Mouse (Mus musculus) forebrain, embryonic 10.5 days (tissue): ENCODE measurements at regions not wholly inside any gene's neighbourhood (a gene's known extent, or its start where the extent isn't known, plus 50 kb on each side); places are given as distances from the start of the nearest gene placed in this dataset.

Source experiments
- DNase-seq: peaks from one replicate; pipeline ENCODE4 v3.0.0-alpha.2; 2017; ENCODE audit warnings: low spot score; ENCODE audit errors: extremely low spot score
- H3K27ac ChIP-seq: fragments of 300-500 bp; sonication (generic); 2 replicates; pipeline ENCODE4 v1.5.1; 2016; ENCODE audit warnings: mild to moderate bottlenecking
- H3K27me3 ChIP-seq: fragments of 300-500 bp; sonication (generic); 2 replicates; pipeline ENCODE4 v1.6.1; 2016; ENCODE audit warnings: mild to moderate bottlenecking; ENCODE audit not compliant: poor library complexity, severe bottlenecking
- H3K36me3 ChIP-seq: fragments of 300-500 bp; sonication (generic); replicated peaks from 2 replicates; pipeline ENCODE4 v1.6.1; 2016; ENCODE audit warnings: mild to moderate bottlenecking, moderate library complexity
- H3K4me1 ChIP-seq: fragments of 300-500 bp; sonication (generic); 2 replicates; pipeline ENCODE4 v1.6.1; 2016
- H3K4me3 ChIP-seq: fragments of 300-500 bp; sonication (generic); 2 replicates; pipeline ENCODE4 v1.5.1; 2016; ENCODE audit warnings: mild to moderate bottlenecking, moderate library complexity
- H3K9me3 ChIP-seq: fragments of 300-500 bp; sonication (generic); 2 replicates; pipeline ENCODE4 v1.6.1; 2016; ENCODE audit warnings: mild to moderate bottlenecking, moderate library complexity
- WGBS: fragments of 180-500 bp; shearing (Covaris S2); methylation state at CpG from one replicate; pipeline ENCODE4 v1.1.7; 2016; 5-methylcytosine and 5-hydroxymethylcytosine counted together

DNA sequence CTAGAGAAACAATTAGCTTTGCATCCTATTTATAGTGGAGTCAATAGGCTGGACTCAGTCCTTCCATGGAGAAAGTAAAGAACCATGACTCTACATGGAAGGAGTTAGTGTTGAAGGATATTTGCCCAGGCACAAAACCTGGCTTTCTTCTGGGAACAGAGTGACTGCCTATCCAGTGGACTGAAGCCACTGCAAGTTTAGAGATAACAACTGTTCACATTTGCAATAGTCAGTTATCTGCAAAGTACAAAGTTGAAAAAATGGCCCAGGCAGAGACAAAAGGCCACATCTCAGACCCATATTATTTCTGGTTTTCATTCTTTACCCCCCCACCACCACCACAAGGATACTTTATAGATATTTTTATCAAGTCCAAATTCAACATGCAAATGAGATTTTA, 53.4 kb upstream of the Gm47985 start:
- DNase-seq = no peak

DNA sequence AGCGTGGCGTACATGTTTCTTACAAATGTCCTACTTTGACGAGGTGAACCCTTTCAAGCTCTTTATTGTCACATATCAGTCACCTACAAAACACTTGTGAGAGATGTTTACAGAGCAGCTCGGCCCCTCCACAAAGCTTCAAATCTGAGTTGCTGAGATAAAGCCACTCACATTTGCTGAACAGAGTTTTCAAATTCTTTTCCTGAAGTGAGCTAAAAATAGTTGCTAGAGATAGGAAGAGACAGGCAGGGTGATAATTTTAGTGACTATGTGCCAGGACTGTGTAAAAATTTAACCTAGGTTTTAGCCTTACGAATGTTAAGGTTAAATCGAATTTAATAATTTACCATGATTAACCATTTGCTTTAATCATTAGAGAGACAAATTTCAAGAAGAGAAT, 52.3 kb upstream of the Gm47985 start:
- DNase-seq = no peak

More for the DNA sequence above, 53.4 kb upstream of the Gm47985 start:
- Histone ChIP-seq H3K27me3 (no peaks in the 10 kb centered on the region), H3K36me3 (no peaks in the 10 kb centered on the region), H3K9me3 (no peaks in the 10 kb centered on the region), H3K4me1 (no peaks in the 10 kb centered on the region), H3K4me3 (no peak overlapping the region), H3K27ac (no peak overlapping the region)

DNA sequence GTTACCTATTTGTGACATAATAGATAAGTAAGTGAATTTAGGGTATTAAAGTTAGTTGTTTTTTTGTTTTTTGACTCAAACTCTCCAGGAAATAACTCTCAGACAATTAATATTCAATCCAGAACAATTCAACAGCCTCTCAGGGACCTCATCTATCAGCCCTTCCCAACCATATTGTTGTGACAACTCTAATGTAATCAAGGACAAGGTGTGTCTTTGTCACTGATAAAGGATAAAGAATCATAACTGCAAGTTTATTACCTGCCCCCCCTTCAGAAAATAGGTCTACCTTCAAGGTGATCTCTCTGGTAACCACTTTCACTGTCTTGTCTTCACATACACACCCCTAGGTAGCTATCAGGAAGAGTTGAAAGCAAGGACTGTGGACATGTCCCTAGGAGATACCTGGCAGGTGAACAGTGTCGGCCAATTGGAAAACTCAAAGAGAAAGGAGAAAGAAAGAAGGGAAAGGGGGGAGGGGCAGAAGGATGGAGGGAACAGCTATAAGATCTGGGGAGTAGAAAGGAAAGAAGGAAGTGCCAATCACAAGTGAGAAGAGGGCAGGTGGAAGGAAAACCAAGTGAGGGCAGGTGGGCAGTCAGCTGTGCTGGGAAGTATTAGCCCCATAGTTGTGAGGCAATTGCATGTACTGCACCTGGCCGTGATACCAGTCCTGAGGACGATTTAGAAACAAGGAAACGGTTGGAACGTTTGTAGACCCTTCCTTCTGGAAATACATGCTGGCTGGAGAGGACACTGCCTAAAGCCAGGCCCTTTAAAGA, 51.3 kb upstream of the Gm47985 start:
- 92% methylated on average over 5 of the region's 5 CpGs for WGBS
- no peak overlapping the region for H3K4me3 ChIP-seq
- no peaks in the 10 kb centered on the region for H3K4me1 ChIP-seq
- H3K27ac ChIP-seq = no peak overlapping the region
- no peaks in the 10 kb centered on the region for H3K9me3 ChIP-seq
- no peaks in the 10 kb centered on the region for H3K27me3 ChIP-seq
- no peaks in the 10 kb centered on the region for H3K36me3 ChIP-seq
- no peak for DNase-seq

More for the DNA sequence above, 52.3 kb upstream of the Gm47985 start:
- Histone ChIP-seq H3K27ac (no peak overlapping the region), H3K36me3 (no peaks in the 10 kb centered on the region), H3K9me3 (no peaks in the 10 kb centered on the region), H3K4me3 (no peak overlapping the region), H3K27me3 (no peaks in the 10 kb centered on the region), H3K4me1 (no peaks in the 10 kb centered on the region)
- WGBS = 85% methylated on average over 6 of the region's 6 CpGs

DNA sequence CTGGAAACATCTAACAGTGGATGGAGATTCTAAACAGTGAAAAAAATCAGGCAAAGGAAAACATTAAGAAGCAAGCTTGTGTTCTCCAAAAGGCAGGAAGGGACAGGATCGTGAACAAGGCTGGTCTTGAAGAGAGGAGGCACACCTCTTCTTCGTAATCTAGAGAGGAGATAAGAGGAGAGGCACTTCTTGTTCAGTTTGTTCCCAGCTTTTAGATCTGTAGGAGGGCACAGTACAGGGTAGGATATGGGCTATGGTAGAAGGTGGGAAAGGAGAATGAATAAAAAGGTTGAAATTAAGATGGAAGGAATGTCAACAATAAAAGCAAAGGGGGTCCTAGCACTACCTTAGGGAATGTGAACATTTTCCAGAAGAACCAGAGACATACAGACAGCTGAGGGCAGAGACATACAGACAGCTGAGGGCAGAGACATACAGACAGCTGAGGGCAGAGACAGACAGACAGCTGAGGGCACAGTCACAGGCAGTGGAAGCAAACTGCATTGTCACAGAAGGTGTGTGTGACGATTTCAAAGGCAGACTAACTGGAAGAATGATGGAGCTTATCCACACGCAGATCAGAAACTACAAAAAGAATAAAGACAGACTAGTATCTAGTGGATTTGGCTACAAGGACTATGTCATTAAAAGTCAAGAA, 50.6 kb upstream of the Gm47985 start:
- Histone ChIP-seq H3K9me3 (no peaks in the 10 kb centered on the region), H3K36me3 (no peaks in the 10 kb centered on the region), H3K27me3 (no peaks in the 10 kb centered on the region), H3K4me1 (no peaks in the 10 kb centered on the region), H3K4me3 (no peak overlapping the region), H3K27ac (no peak overlapping the region)
- DNase-seq = no peak
- WGBS = 92% methylated on average over 4 of the region's 4 CpGs
